Mouse (Mus musculus): ENCODE results near the gene Gm13090. TPM values are rescaled to one million over a fixed set of nuclear protein-coding genes. Genes with fewer than 3 reads are reported as not detected.

Gm13090 gene
- not detected in 2 replicates for total RNA-seq (2021)
- long read RNA-seq, result 0 reads

GRCm38 (mm10) chr4:151089270-151089669, at the start of gene Gm13090:
Gene Gm13090, plus strand, starts transcription at chr4:151089570.
- no peak for DNase-seq

- no peak for DNase-seq
These were observed 47.9 kb upstream of the Gm13090 start for GRCm38 (mm10) chr4:151041506-151041905.

GRCm38 (mm10) chr4:151043281-151043680, 46.1 kb upstream of the Gm13090 start:
- DNase-seq, result no peak

GRCm38 (mm10) chr4:151044037-151044943, 45.1 kb upstream of the Gm13090 start, which contains the start of gene Per3:
Gene Per3, minus strand, starts transcription at chr4:151044665.
- DNase-seq, result peak; percentile 99

- no peak for DNase-seq
These were observed 44.3 kb upstream of the Gm13090 start for GRCm38 (mm10) chr4:151044944-151045570.

- DNase-seq, result no peak
These were observed 42.8 kb upstream of the Gm13090 start for GRCm38 (mm10) chr4:151046524-151046923.

GRCm38 (mm10) chr4:151051162-151051561, 38.2 kb upstream of the Gm13090 start:
- no peak for DNase-seq

GRCm38 (mm10) chr4:151057347-151058321, 31.7 kb upstream of the Gm13090 start, which contains the start of gene Vamp3:
Gene Vamp3, minus strand, starts transcription at chr4:151057963.
- peak; percentile 99 for DNase-seq

- no peak for DNase-seq
These were observed 30.7 kb upstream of the Gm13090 start for GRCm38 (mm10) chr4:151058634-151059033.

GRCm38 (mm10) chr4:151059566-151059965, 29.8 kb upstream of the Gm13090 start:
- DNase-seq, result no peak

GRCm38 (mm10) chr4:151068751-151069150, 20.6 kb upstream of the Gm13090 start:
- no peak for DNase-seq

- DNase-seq, result no peak
These were observed 18.4 kb upstream of the Gm13090 start for GRCm38 (mm10) chr4:151070962-151071361.

GRCm38 (mm10) chr4:151073108-151073744, 16.1 kb upstream of the Gm13090 start:
- peak; percentile 72 for DNase-seq

GRCm38 (mm10) chr4:151074817-151075216, 14.6 kb upstream of the Gm13090 start:
- DNase-seq, result no peak

GRCm38 (mm10) chr4:151081355-151081754, 8.0 kb upstream of the Gm13090 start:
- DNase-seq, result no peak

GRCm38 (mm10) chr4:151081977-151082376, 7.4 kb upstream of the Gm13090 start:
- DNase-seq, result no peak

GRCm38 (mm10) chr4:151083027-151083426, 6.3 kb upstream of the Gm13090 start:
- DNase-seq, result no peak

- no peak for DNase-seq
These were observed 2.0 kb upstream of the Gm13090 start for GRCm38 (mm10) chr4:151087358-151087757.

GRCm38 (mm10) chr4:151088819-151089218, 551 bp upstream of the Gm13090 start:
- no peak for DNase-seq

GRCm38 (mm10) chr4:151095207-151095606, 5.8 kb downstream of the Gm13090 start:
- no peak for DNase-seq

GRCm38 (mm10) chr4:151096334-151097103, 7.1 kb downstream of the Gm13090 start:
- no peak for DNase-seq

Measured in adrenal gland, postnatal 25 days (tissue).